Mouse (Mus musculus) adrenal gland, postnatal 0 days (tissue): Measurements from ENCODE around the gene Amigo3. TPM values are rescaled to one million over a fixed set of nuclear protein-coding genes. Genes with fewer than 3 reads are reported as not detected.

Experiments
- microRNA-seq: library from miRNA; unstranded; fragments of <30 nt; microRNA quantifications from one replicate; pipeline ENCODE4, GENCODE M21; 2016; ENCODE audit warnings: borderline replicate concordance; ENCODE audit not compliant: insufficient number of aligned reads
- polyA plus RNA-seq: library from polyadenylated mRNA; unstranded; fragments of >200 nt; fragmentation: Nextera tagmentation; extraction: Ambion mirVana; gene quantifications from 2 replicates; pipeline ENCODE4 v1.2.1, GENCODE M21; 2015

Gene Amigo3
- 1.7 and 2.4 TPM in 2 replicates for polyA plus RNA-seq

GRCm38 (mm10) chr9:108052885-108053664 lies at the start of gene Amigo3:
Gene Amigo3 (plus strand): TSS chr9:108053159.

GRCm38 (mm10) chr9:108049016-108049455 lies 3.9 kb upstream of the Amigo3 start, which contains the start of gene Gmppb:
Gene Gmppb (plus strand): TSS chr9:108049242.

GRCm38 (mm10) chr9:108080168-108080567 lies 27.2 kb downstream of the Amigo3 start, which contains the start of gene Mst1:
Gene Mst1 (plus strand): TSS chr9:108080436.

GRCm38 (mm10) chr9:108082988-108083431 lies 30.1 kb downstream of the Amigo3 start, which contains the start of gene Rnf123:
Gene Rnf123 (minus strand): TSS chr9:108083346.

GRCm38 (mm10) chr9:108094184-108094941 lies 41.4 kb downstream of the Amigo3 start, which contains the start of gene Apeh:
Gene Apeh (minus strand): TSS chr9:108094606.

Small RNA genes lying within 50 kb of the gene (microRNA-seq; reads per million reads assigned to microRNA genes)
- gene Gm47303 (not detected), gene Mir7088 (not detected)

Other genes starting within 250 kb of the Amigo3 start
- 25.9 and 43.6 TPM in 2 replicates for gene Rbm6, start 179.9 kb upstream of the Amigo3 start, polyA plus RNA-seq
- gene Mon1a, start 165.0 kb upstream of the Amigo3 start, polyA plus RNA-seq, result 10.5 and 11.8 TPM in 2 replicates
- 5.1 and 5.4 TPM in 2 replicates for gene Mst1r, start 146.3 kb upstream of the Amigo3 start, polyA plus RNA-seq
- gene Actl11, start 124.7 kb upstream of the Amigo3 start, polyA plus RNA-seq, result not detected in 2 replicates
- 3.1 and 4.4 TPM in 2 replicates for gene Camkv, start 117.5 kb upstream of the Amigo3 start, polyA plus RNA-seq
- 10.0 and 11.1 TPM in 2 replicates for gene Traip, start 103.0 kb upstream of the Amigo3 start, polyA plus RNA-seq
- gene Uba7, start 77.7 kb upstream of the Amigo3 start, polyA plus RNA-seq, result 30.4 and 55.9 TPM in 2 replicates
- gene Gm20661, start 70.1 kb upstream of the Amigo3 start, polyA plus RNA-seq, result 0.66 and 0.84 TPM in 2 replicates
- 36.0 and 45.0 TPM in 2 replicates for gene Inka1, start 67.3 kb upstream of the Amigo3 start, polyA plus RNA-seq
- gene Cdhr4, start 60.7 kb upstream of the Amigo3 start, polyA plus RNA-seq, result 1.8 and 2.6 TPM in 2 replicates
- 0.73 TPM in 1 of 2 replicates, not detected in the other for gene Gm20662, start 56.8 kb upstream of the Amigo3 start, polyA plus RNA-seq
- gene Ip6k1, start 50.7 kb upstream of the Amigo3 start, polyA plus RNA-seq, result 45.9 and 52.5 TPM in 2 replicates
- 17.3 and 23.9 TPM in 2 replicates for gene Gmppb, start 3.9 kb upstream of the Amigo3 start, polyA plus RNA-seq
- 2.1 and 2.7 TPM in 2 replicates for gene Mst1, start 27.3 kb downstream of the Amigo3 start, polyA plus RNA-seq
- gene Rnf123, start 30.2 kb downstream of the Amigo3 start, polyA plus RNA-seq, result 16.6 and 22.3 TPM in 2 replicates
- gene Apeh, start 41.4 kb downstream of the Amigo3 start, polyA plus RNA-seq, result 43.5 and 58.7 TPM in 2 replicates
- 0.76 and 1.3 TPM in 2 replicates for gene Bsn, start 137.2 kb downstream of the Amigo3 start, polyA plus RNA-seq
- gene Dag1, start 210.8 kb downstream of the Amigo3 start, polyA plus RNA-seq, result 72.2 and 83.2 TPM in 2 replicates
- gene Nicn1, start 237.3 kb downstream of the Amigo3 start, polyA plus RNA-seq, result 33.2 and 37.4 TPM in 2 replicates
- 6.1 and 6.2 TPM in 2 replicates for gene Amt, start 243.7 kb downstream of the Amigo3 start, polyA plus RNA-seq